In genomic region chr14:27019850-27020249, GRCm38 (mm10) we compare ENCODE assay signal across 22 mouse cellular contexts. TPM values are rescaled to one million over a fixed set of nuclear protein-coding genes. Genes with fewer than 3 reads are reported as not detected.
A peak's percentile ranks its signal among the peaks of the same experiment; 100 is the strongest.
DNase-seq lines count a peak whose midpoint lies in the region; ATAC-seq lines count a peak whose summit lies in the region.
"Had no signal": no experiment of that assay in that cellular context is flagged by ENCODE, and none has a peak within 500 bp of the region (broad histone marks: within the 10 kb centered on the region; RNA-seq: fewer than 3 reads in every experiment).

No protein-coding gene starts in this region.

- 73% methylated on average over 14 of the region's 14 CpGs for WGBS in kidney, embryonic 16.5 days
- WGBS in hindbrain, embryonic 16.5 days = 82% methylated on average over 14 of the region's 14 CpGs

- DNase-seq in kidney, adult 9 months = peak; percentile 43
- DNase-seq in Muller cell, postnatal 12 days (ENCODE audit: inconsistent ontology term) = peak; percentile 80
- peak; percentile 88 to 93 for DNase-seq in adrenal gland, adult (ENCODE audit: inconsistent age in 2 of 2, low spot score in 1 of 2)
- peak; percentile 26 for DNase-seq in gonadal fat pad, adult 2 months (ENCODE audit: low read depth)
- DNase-seq in thymus, postnatal 25 days = no peak
- DNase-seq: cerebellum, postnatal 10 days; gastrocnemius, postnatal 25 days had no signal

- no peak overlapping the region for H3K4me2 ChIP-seq in kidney, embryonic 16.5 days (replicated peaks; ENCODE audit: low read depth, low read length)
- no peak overlapping the region for H3K4me2 ChIP-seq in hindbrain, embryonic 16.5 days (ENCODE audit: low read length)
- H3K4me2 ChIP-seq: heart, embryonic 12.5 days; intestine, embryonic 15.5 days; liver, embryonic 12.5 days had no signal

- no peak overlapping the region for H3K4me3 ChIP-seq in kidney, embryonic 16.5 days (ENCODE audit: low read length)
- no peak overlapping the region for H3K4me3 ChIP-seq in hindbrain, embryonic 16.5 days (ENCODE audit: low read length)
- H3K4me3 ChIP-seq: erythroblast, embryonic 14.5 days; heart, embryonic 12.5 days; intestine, embryonic 15.5 days; liver, embryonic 12.5 days had no signal

- H3K9me3 ChIP-seq in kidney, embryonic 16.5 days (ENCODE audit: low read length) = no peaks in the 10 kb centered on the region
- H3K9me3 ChIP-seq in hindbrain, embryonic 16.5 days (ENCODE audit: control insufficient read depth, low read length) = no peaks in the 10 kb centered on the region
- H3K9me3 ChIP-seq: intestine, embryonic 15.5 days; liver, embryonic 12.5 days had no signal

- no peaks in the 10 kb centered on the region for H3K27me3 ChIP-seq in kidney, embryonic 16.5 days (ENCODE audit: insufficient read depth, low read length)
- H3K27me3 ChIP-seq in hindbrain, embryonic 16.5 days (replicated peaks; ENCODE audit: control insufficient read depth, insufficient read depth, low read length) = no peaks in the 10 kb centered on the region
- H3K27me3 ChIP-seq: CH12.LX; heart, embryonic 12.5 days; intestine, embryonic 15.5 days; liver, embryonic 12.5 days had no signal

- no peak for ATAC-seq in kidney, embryonic 16.5 days (ENCODE audit: low FRiP score, low TSS enrichment)
- no peak for ATAC-seq in hindbrain, embryonic 16.5 days
- no peak for ATAC-seq in erythroblast, adult 5-6 weeks (replicated peaks; ENCODE audit: low FRiP score, poor library complexity, severe bottlenecking)
- ATAC-seq: intestine, embryonic 15.5 days; liver, embryonic 12.5 days; midbrain, embryonic 16.5 days had no signal

- no peaks in the 10 kb centered on the region for H3K36me3 ChIP-seq in kidney, embryonic 16.5 days (ENCODE audit: insufficient read depth, low read length)
- no peaks in the 10 kb centered on the region for H3K36me3 ChIP-seq in hindbrain, embryonic 16.5 days (ENCODE audit: control insufficient read depth, insufficient read depth, low read length)
- H3K36me3 ChIP-seq: heart, embryonic 12.5 days; intestine, embryonic 15.5 days; liver, embryonic 12.5 days had no signal

- no peak overlapping the region for H3K9ac ChIP-seq in kidney, embryonic 16.5 days (replicated peaks; ENCODE audit: low read length)
- no peak overlapping the region for H3K9ac ChIP-seq in hindbrain, embryonic 16.5 days (ENCODE audit: low read depth, low read length)
- H3K9ac ChIP-seq: heart, embryonic 12.5 days; intestine, embryonic 15.5 days; liver, embryonic 12.5 days had no signal

- H3K27ac ChIP-seq in kidney, embryonic 16.5 days (ENCODE audit: low read length) = no peak overlapping the region
- H3K27ac ChIP-seq in hindbrain, embryonic 16.5 days (ENCODE audit: low read depth, low read length) = no peak overlapping the region
- H3K27ac ChIP-seq: intestine, embryonic 15.5 days; liver, embryonic 12.5 days had no signal

- no peaks in the 10 kb centered on the region for H3K4me1 ChIP-seq in kidney, embryonic 16.5 days (ENCODE audit: insufficient read depth, low read length)
- H3K4me1 ChIP-seq in hindbrain, embryonic 16.5 days (ENCODE audit: control insufficient read depth, insufficient read depth, low read depth, low read length) = no peaks in the 10 kb centered on the region
- H3K4me1 ChIP-seq: heart, embryonic 12.5 days; intestine, embryonic 15.5 days had no signal

RNA-seq across cellular contexts. Expression of gene Il17rd, which starts 18.9 kb away (rescaled TPM):
- 5.4 and 6.3 TPM in 2 replicates for polyA plus RNA-seq in kidney, embryonic 16.5 days (2015; fragmentation: Nextera tagmentation; extraction: Ambion mirVana)
- polyA plus RNA-seq in gonadal fat pad, adult 2 months (2012; rRNA removed) = 4.0 and 4.3 TPM in 2 replicates
- 2.5 and 2.8 TPM in 2 replicates for polyA plus RNA-seq in hindbrain, embryonic 16.5 days (2015; fragmentation: Nextera tagmentation; extraction: Ambion mirVana)
- total RNA-seq in erythroblast, adult 5-6 weeks (2015; ENCODE audit: low replicate concordance) = not detected in 2 replicates
- total RNA-seq in erythroblast, adult 5-6 weeks (2017; ENCODE audit: low replicate concordance) = not detected in 2 replicates

RNA-seq across cellular contexts. Expression of gene Hesx1, which starts 25.6 kb away (rescaled TPM):
- 0.65 and 0.90 TPM in 2 replicates for polyA plus RNA-seq in kidney, embryonic 16.5 days (2015; fragmentation: Nextera tagmentation; extraction: Ambion mirVana)
- polyA plus RNA-seq in gonadal fat pad, adult 2 months (2012; rRNA removed) = 0.22 TPM in 2 replicates
- 0.32 and 0.48 TPM in 2 replicates for polyA plus RNA-seq in hindbrain, embryonic 16.5 days (2015; fragmentation: Nextera tagmentation; extraction: Ambion mirVana)
- not detected in 2 replicates for total RNA-seq in erythroblast, adult 5-6 weeks (2015; ENCODE audit: low replicate concordance)
- total RNA-seq in erythroblast, adult 5-6 weeks (2017; ENCODE audit: low replicate concordance) = not detected in 2 replicates
- total RNA-seq: gastrocnemius, postnatal 25 days; layer of hippocampus, postnatal 25 days; left cerebral cortex, postnatal 36 days had no signal
- polyA plus RNA-seq: large intestine, adult 2 months; neural tube, embryonic 11.5 days; small intestine, adult 2 months; stomach, embryonic 14.5 days had no signal

RNA-seq across cellular contexts. Expression of gene Appl1, which starts 48.8 kb away (rescaled TPM):
- polyA plus RNA-seq in kidney, embryonic 16.5 days (2015; fragmentation: Nextera tagmentation; extraction: Ambion mirVana) = 31.3 and 32.1 TPM in 2 replicates
- polyA plus RNA-seq in gonadal fat pad, adult 2 months (2012; rRNA removed) = 5.8 and 5.9 TPM in 2 replicates
- 41.9 and 50.7 TPM in 2 replicates for polyA plus RNA-seq in hindbrain, embryonic 16.5 days (2015; fragmentation: Nextera tagmentation; extraction: Ambion mirVana)
- total RNA-seq in erythroblast, adult 5-6 weeks (2015; ENCODE audit: low replicate concordance) = 4.4 and 6.9 TPM in 2 replicates
- 2.5 and 6.1 TPM in 2 replicates for total RNA-seq in erythroblast, adult 5-6 weeks (2017; ENCODE audit: low replicate concordance)
